8 mouse cellular contexts compared by ENCODE assay signal in the genomic region with DNA sequence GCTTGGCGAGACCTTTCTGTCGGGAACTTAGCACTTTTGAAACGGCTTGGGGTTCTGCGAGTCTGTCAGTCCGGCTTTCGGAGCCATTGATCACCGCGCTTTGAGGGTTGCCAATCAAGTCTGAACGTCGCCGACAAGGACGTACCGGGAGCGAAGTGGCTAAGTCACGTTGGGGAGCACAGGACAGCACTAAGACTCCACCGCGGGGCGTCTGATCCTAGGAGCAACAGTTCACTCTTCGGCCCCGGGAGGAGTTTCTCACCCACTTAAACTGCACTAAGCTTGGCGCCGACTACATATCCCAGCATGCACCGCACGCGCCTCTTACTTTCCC. TPM values are rescaled to one million over a fixed set of nuclear protein-coding genes. Genes with fewer than 3 reads are reported as not detected.
DNase-seq lines count a peak whose midpoint lies in the region; ATAC-seq and TF ChIP-seq lines count a peak whose summit lies in the region.

No protein-coding gene starts in this region.

- H3K4me1 ChIP-seq in heart, embryonic 12.5 days (replicated peaks), result peaks cover 16% of the 10 kb centered on the region
- peaks cover 40% of the 10 kb centered on the region for H3K4me1 ChIP-seq in E14TG2a.4 (replicated peaks; ENCODE audit: low read depth, low read length)
- peaks cover 17% of the 10 kb centered on the region for H3K4me1 ChIP-seq in forebrain, embryonic 15.5 days
- H3K4me1 ChIP-seq in liver, embryonic 16.5 days (ENCODE audit: control insufficient read depth, low read depth, low read length), result peaks cover 22% of the 10 kb centered on the region

- no peak; the same call in 1 of the 2 replicates for ATAC-seq in heart, embryonic 12.5 days (ENCODE audit: insufficient number of reproducible peaks, low FRiP score)
- ATAC-seq in forebrain, embryonic 15.5 days (replicated peaks), result no peak; the same call in 1 of the 2 replicates
- no peak for ATAC-seq in liver, embryonic 16.5 days (ENCODE audit: low read depth)
- ATAC-seq in erythroid progenitor cell, adult 5-6 weeks (replicated peaks; ENCODE audit: low FRiP score, poor library complexity, severe bottlenecking), result no peak

- H3K4me3 ChIP-seq in heart, embryonic 12.5 days, result peak overlapping the region; percentile 78
- peak overlapping the region; percentile 95 for H3K4me3 ChIP-seq in E14TG2a.4 (replicated peaks; ENCODE audit: low read length)
- H3K4me3 ChIP-seq in forebrain, embryonic 15.5 days, result peak overlapping the region; percentile 70
- peak overlapping the region; percentile 89 for H3K4me3 ChIP-seq in liver, embryonic 16.5 days (ENCODE audit: low read depth, low read length)

- H3K9ac ChIP-seq in heart, embryonic 12.5 days, result peak overlapping the region; percentile 85
- peak overlapping the region; percentile 67 for H3K9ac ChIP-seq in forebrain, embryonic 15.5 days (replicated peaks)
- H3K9ac ChIP-seq in liver, embryonic 16.5 days (ENCODE audit: low read depth, low read length), result peak overlapping the region; percentile 85

- TF ChIP-seq CTCF in E14TG2a.4 (conservative IDR thresholded peaks at IDR 0.05; ENCODE audit: low read length), result no peak

- no peaks in the 10 kb centered on the region for H3K27me3 ChIP-seq in heart, embryonic 12.5 days (replicated peaks)
- H3K27me3 ChIP-seq in E14TG2a.4 (ENCODE audit: insufficient read depth, low read length), result no peaks in the 10 kb centered on the region
- no peaks in the 10 kb centered on the region for H3K27me3 ChIP-seq in forebrain, embryonic 15.5 days
- no peaks in the 10 kb centered on the region; the same call in 1 of the 2 replicates for H3K27me3 ChIP-seq in liver, embryonic 16.5 days (ENCODE audit: control insufficient read depth, insufficient read depth, low read depth, low read length)

- peak overlapping the region; percentile 78 for H3K4me2 ChIP-seq in heart, embryonic 12.5 days
- H3K4me2 ChIP-seq in forebrain, embryonic 15.5 days (replicated peaks), result peak overlapping the region; percentile 76
- H3K4me2 ChIP-seq in liver, embryonic 16.5 days (ENCODE audit: low read depth, low read length), result peak overlapping the region; percentile 89

- H3K36me3 ChIP-seq in heart, embryonic 12.5 days, result peaks cover 41% of the 10 kb centered on the region
- H3K36me3 ChIP-seq in E14TG2a.4 (ENCODE audit: insufficient read depth, low read length), result peaks cover 53% of the 10 kb centered on the region
- peaks cover 12% of the 10 kb centered on the region; the same call in 1 of the 2 replicates for H3K36me3 ChIP-seq in forebrain, embryonic 15.5 days
- peaks cover 14% of the 10 kb centered on the region for H3K36me3 ChIP-seq in liver, embryonic 16.5 days (ENCODE audit: control insufficient read depth, insufficient read depth)

- H3K27ac ChIP-seq in heart, embryonic 12.5 days (ENCODE audit: poor library complexity, severe bottlenecking), result peak overlapping the region; percentile 97
- peak overlapping the region; percentile 98 for H3K27ac ChIP-seq in forebrain, embryonic 15.5 days (replicated peaks)
- peak overlapping the region; percentile 99 for H3K27ac ChIP-seq in liver, embryonic 16.5 days (ENCODE audit: low read length)

- no peak for DNase-seq in heart, adult 9 months (ENCODE audit: low spot score in 2 of 2)
- no peak for DNase-seq in layer of hippocampus, adult 18-20 months (ENCODE audit: low spot score in 2 of 2)
- no peak for DNase-seq in frontal cortex, adult 2 months (ENCODE audit: extremely low spot score in 1 of 2, low spot score in 1 of 2)

- WGBS in heart, embryonic 12.5 days, result 1% methylated on average over 25 of the region's 25 CpGs
- WGBS in forebrain, embryonic 15.5 days, result under 1% methylated on average over 25 of the region's 25 CpGs
- WGBS in liver, embryonic 16.5 days (ENCODE audit: insufficient replicate concordance), result 0% methylated on average over 25 of the region's 25 CpGs

- no peaks in the 10 kb centered on the region for H3K9me3 ChIP-seq in heart, embryonic 12.5 days (replicated peaks)
- no peaks in the 10 kb centered on the region for H3K9me3 ChIP-seq in E14TG2a.4 (ENCODE audit: low read length)
- H3K9me3 ChIP-seq in forebrain, embryonic 15.5 days, result no peaks in the 10 kb centered on the region
- no peaks in the 10 kb centered on the region for H3K9me3 ChIP-seq in liver, embryonic 16.5 days (replicated peaks; ENCODE audit: control insufficient read depth, low read length)

RNA-seq across cellular contexts. Expression of a gene that starts 0.3 kb away (rescaled TPM):
- polyA plus RNA-seq in heart, embryonic 12.5 days (2016; fragmentation: Nextera tagmentation; extraction: Ambion mirVana), result 7.1 and 7.5 TPM in 2 replicates
- 8.8 and 9.7 TPM in 2 replicates for polyA plus RNA-seq in forebrain, embryonic 15.5 days (2015; fragmentation: Nextera tagmentation; extraction: Ambion mirVana)
- 2.4 and 2.6 TPM in 2 replicates for polyA plus RNA-seq in liver, embryonic 16.5 days (2015; fragmentation: Nextera tagmentation; extraction: Ambion mirVana)
- total RNA-seq in erythroid progenitor cell, adult 5-6 weeks (2015; ENCODE audit: low replicate concordance), result 3.6 and 5.9 TPM in 2 replicates
- 2.6 and 2.8 TPM in 2 replicates for total RNA-seq in erythroid progenitor cell, adult 5-6 weeks (2017; ENCODE audit: low replicate concordance)
- total RNA-seq in layer of hippocampus, adult 18-20 months (2021), result 1 to 10 TPM; 3.3 TPM
- 1.8 and 2.6 TPM in 2 replicates for polyA plus RNA-seq in frontal cortex, adult 2 months (2012; rRNA removed)

RNA-seq across cellular contexts. Expression of a gene that starts 0.4 kb away (rescaled TPM):
- 15.3 and 15.7 TPM in 2 replicates for polyA plus RNA-seq in heart, embryonic 12.5 days (2016; fragmentation: Nextera tagmentation; extraction: Ambion mirVana)
- polyA plus RNA-seq in forebrain, embryonic 15.5 days (2015; fragmentation: Nextera tagmentation; extraction: Ambion mirVana), result 11.0 and 12.0 TPM in 2 replicates
- 5.7 and 6.5 TPM in 2 replicates for polyA plus RNA-seq in liver, embryonic 16.5 days (2015; fragmentation: Nextera tagmentation; extraction: Ambion mirVana)
- total RNA-seq in erythroid progenitor cell, adult 5-6 weeks (2015; ENCODE audit: low replicate concordance), result 3.4 and 4.7 TPM in 2 replicates
- total RNA-seq in erythroid progenitor cell, adult 5-6 weeks (2017; ENCODE audit: low replicate concordance), result 3.1 and 4.5 TPM in 2 replicates
- total RNA-seq in layer of hippocampus, adult 18-20 months (2021), result 10 to 100 TPM; 11.5 to 12.6 TPM
- polyA plus RNA-seq in frontal cortex, adult 2 months (2012; rRNA removed), result 12.1 and 12.6 TPM in 2 replicates

RNA-seq across cellular contexts. Expression of a gene that starts 9.1 kb away (rescaled TPM):
- 198 and 202 TPM in 2 replicates for polyA plus RNA-seq in heart, embryonic 12.5 days (2016; fragmentation: Nextera tagmentation; extraction: Ambion mirVana)
- polyA plus RNA-seq in forebrain, embryonic 15.5 days (2015; fragmentation: Nextera tagmentation; extraction: Ambion mirVana), result 14.0 and 14.6 TPM in 2 replicates
- polyA plus RNA-seq in liver, embryonic 16.5 days (2015; fragmentation: Nextera tagmentation; extraction: Ambion mirVana), result 9.6 and 11.9 TPM in 2 replicates
- total RNA-seq in erythroid progenitor cell, adult 5-6 weeks (2015; ENCODE audit: low replicate concordance), result 0.84 and 1.4 TPM in 2 replicates
- total RNA-seq in erythroid progenitor cell, adult 5-6 weeks (2017; ENCODE audit: low replicate concordance), result 0.51 TPM in 1 of 2 replicates, not detected in the other
- 10 to 100 TPM in 1 of 2 experiments, 1 to 10 TPM in 1; 9.2 to 12.0 TPM for total RNA-seq in layer of hippocampus, adult 18-20 months (2021)
- 14.5 and 16.9 TPM in 2 replicates for polyA plus RNA-seq in frontal cortex, adult 2 months (2012; rRNA removed)

RNA-seq across cellular contexts. Expression of a gene that starts 27.9 kb away (rescaled TPM):
- polyA plus RNA-seq in heart, embryonic 12.5 days (2016; fragmentation: Nextera tagmentation; extraction: Ambion mirVana), result 0.11 and 0.23 TPM in 2 replicates
- polyA plus RNA-seq in forebrain, embryonic 15.5 days (2015; fragmentation: Nextera tagmentation; extraction: Ambion mirVana), result not detected in 2 replicates
- 1.4 and 1.7 TPM in 2 replicates for polyA plus RNA-seq in liver, embryonic 16.5 days (2015; fragmentation: Nextera tagmentation; extraction: Ambion mirVana)
- 2.5 TPM in 1 of 2 replicates, not detected in the other for total RNA-seq in erythroid progenitor cell, adult 5-6 weeks (2015; ENCODE audit: low replicate concordance)
- 1.3 TPM in 1 of 2 replicates, not detected in the other for total RNA-seq in erythroid progenitor cell, adult 5-6 weeks (2017; ENCODE audit: low replicate concordance)
- not detected for total RNA-seq in layer of hippocampus, adult 18-20 months (2021)
- polyA plus RNA-seq in frontal cortex, adult 2 months (2012; rRNA removed), result 0.04 and 0.06 TPM in 2 replicates

RNA-seq across cellular contexts. Expression of a gene that starts 31.4 kb away (rescaled TPM):
- 632 and 633 TPM in 2 replicates for polyA plus RNA-seq in heart, embryonic 12.5 days (2016; fragmentation: Nextera tagmentation; extraction: Ambion mirVana)
- polyA plus RNA-seq in forebrain, embryonic 15.5 days (2015; fragmentation: Nextera tagmentation; extraction: Ambion mirVana), result 0.78 TPM in 1 of 2 replicates, not detected in the other
- 3.4 and 7.5 TPM in 2 replicates for polyA plus RNA-seq in liver, embryonic 16.5 days (2015; fragmentation: Nextera tagmentation; extraction: Ambion mirVana)
- 3.4 TPM in 1 of 2 replicates, not detected in the other for total RNA-seq in erythroid progenitor cell, adult 5-6 weeks (2015; ENCODE audit: low replicate concordance)
- not detected in 2 replicates for total RNA-seq in erythroid progenitor cell, adult 5-6 weeks (2017; ENCODE audit: low replicate concordance)
- total RNA-seq in layer of hippocampus, adult 18-20 months (2021), result 1 to 10 TPM; 4.7 TPM
- 13.8 and 28.8 TPM in 2 replicates for polyA plus RNA-seq in frontal cortex, adult 2 months (2012; rRNA removed)

Comparison
In these comparisons a context has a peak if more than half of its experiments do, and no peak if none do; other contexts are left out.
1. RNA of a gene that starts 9.1 kb away (polyA plus RNA-seq): 198 to 202 TPM in heart, embryonic 12.5 days; 14.5 to 16.9 TPM in frontal cortex, adult 2 months, 14.0 to 14.6 TPM in forebrain, embryonic 15.5 days and 9.6 to 11.9 TPM in liver, embryonic 16.5 days; every median in the first group is over 10 times any median in the second.
2. Peak in every context shown above with its lines, with median percentiles within 50 percentile points of each other: H3K27ac ChIP-seq, H3K4me2 ChIP-seq, H3K4me3 ChIP-seq and H3K9ac ChIP-seq.